Mouse (Mus musculus) embryonic fibroblast, embryonic 13.5 days (primary cell): ENCODE measurements around the gene Capn10.

Experiments
- CTCF ChIP-seq: IDR thresholded peaks from 2 replicates; pipeline ENCODE4 v1.5.1; 2011; ENCODE audit warnings: mild to moderate bottlenecking, control low read depth, low read length, moderate library complexity, borderline replicate concordance; ENCODE audit not compliant: insufficient read depth
- POLR2A ChIP-seq: IDR thresholded peaks from 2 replicates; pipeline ENCODE4 v1.6.1; 2011; ENCODE audit warnings: low read depth, mild to moderate bottlenecking, control low read depth, low read length, moderate library complexity

- TF ChIP-seq CTCF: no peak
- no peak for TF ChIP-seq POLR2A
Observed at GRCm38 (mm10) chr1:92972854-92973253, 38.7 kb downstream of the Capn10 start.
